Mouse (Mus musculus): ENCODE measurements at regions not wholly inside any gene's neighbourhood (a gene's known extent, or its start where the extent isn't known, plus 50 kb on each side); places are given as distances from the start of the nearest gene placed in this dataset.

DNA sequence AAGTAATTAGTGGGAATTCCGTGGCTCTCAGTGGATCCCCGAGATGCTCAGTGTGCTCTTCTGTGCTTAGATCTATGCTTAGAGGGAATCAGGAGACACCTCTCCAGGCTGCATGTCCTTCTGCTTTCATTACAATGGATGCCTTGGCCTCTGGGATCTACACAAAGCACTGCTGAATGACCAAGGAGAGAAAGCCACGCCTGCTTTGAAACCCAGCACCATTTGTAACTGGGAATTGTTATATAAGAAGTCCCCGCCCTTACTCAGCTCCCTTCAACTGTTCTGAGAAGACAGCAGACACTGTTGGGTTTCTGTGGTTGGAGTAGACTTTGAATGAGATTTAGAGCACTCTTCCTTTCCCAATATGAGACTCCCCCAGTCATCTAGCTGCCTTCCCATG, 188.4 kb downstream of the Dad1 start:
- TF ChIP-seq CTCF (IDR thresholded peaks at IDR 0.05; ENCODE audit: low read depth, low read length) (no peak), EP300 (IDR thresholded peaks at IDR 0.05; ENCODE audit: insufficient read depth, low read depth, low read length) (no peak)
